Mouse (Mus musculus) heart, embryonic 15.5 days (tissue): ENCODE results near the gene Ric3. TPM values are rescaled to one million over a fixed set of nuclear protein-coding genes. Genes with fewer than 3 reads are reported as not detected.

Source experiments
- ATAC-seq: fragments of 200-750 bp; cut with Nextera tagmentation; replicated peaks from 2 replicates; pipeline ENCODE4 v1.8.0; 2017; ENCODE audit warnings: low read depth, moderate TSS enrichment; ENCODE audit not compliant: insufficient number of reproducible peaks, insufficient read depth, low FRiP score
- H3K27ac ChIP-seq: fragments of 300-500 bp; sonication (generic); 2 replicates; pipeline ENCODE4 v1.5.1; 2015; ENCODE audit warnings: mild to moderate bottlenecking, inconsistent platforms
- H3K27me3 ChIP-seq: fragments of 300-500 bp; sonication (generic); 2 replicates; pipeline ENCODE4 v1.6.1; 2015; ENCODE audit warnings: inconsistent platforms
- H3K36me3 ChIP-seq: fragments of 300-500 bp; sonication (generic); 2 replicates; pipeline ENCODE4 v1.6.1; 2015; ENCODE audit warnings: mild to moderate bottlenecking, inconsistent platforms
- H3K4me1 ChIP-seq: fragments of 300-500 bp; sonication (generic); replicated peaks from 2 replicates; pipeline ENCODE4 v1.6.1; 2015; ENCODE audit warnings: inconsistent platforms
- H3K4me2 ChIP-seq: fragments of 300-500 bp; sonication (generic); 2 replicates; pipeline ENCODE4 v1.6.1; 2015; ENCODE audit warnings: inconsistent platforms, mild to moderate bottlenecking, moderate library complexity
- H3K4me3 ChIP-seq: fragments of 300-500 bp; sonication (generic); 2 replicates; pipeline ENCODE4 v1.5.1; 2015; ENCODE audit warnings: mild to moderate bottlenecking, inconsistent platforms
- H3K9ac ChIP-seq: fragments of 300-500 bp; sonication (generic); 2 replicates; pipeline ENCODE4 v1.6.1; 2015; ENCODE audit warnings: mild to moderate bottlenecking, inconsistent platforms
- H3K9me3 ChIP-seq: fragments of 300-500 bp; sonication (generic); replicated peaks from 2 replicates; pipeline ENCODE4 v1.6.1; 2016; ENCODE audit warnings: inconsistent platforms
- WGBS: fragments of 180-500 bp; shearing (Covaris S2); methylation state at CpG from one replicate; pipeline ENCODE4 v1.1.7; 2015; ENCODE audit warnings: mixed read lengths; 5-methylcytosine and 5-hydroxymethylcytosine counted together
- polyA plus RNA-seq: library from polyadenylated mRNA; unstranded; fragments of >200 nt; fragmentation: Nextera tagmentation; extraction: Ambion mirVana; gene quantifications from 2 replicates; pipeline ENCODE4 v1.2.1, GENCODE M21; 2015

Ric3 gene
- polyA plus RNA-seq, 1 experiment from 2014 or later: 0.47 TPM

DNA sequence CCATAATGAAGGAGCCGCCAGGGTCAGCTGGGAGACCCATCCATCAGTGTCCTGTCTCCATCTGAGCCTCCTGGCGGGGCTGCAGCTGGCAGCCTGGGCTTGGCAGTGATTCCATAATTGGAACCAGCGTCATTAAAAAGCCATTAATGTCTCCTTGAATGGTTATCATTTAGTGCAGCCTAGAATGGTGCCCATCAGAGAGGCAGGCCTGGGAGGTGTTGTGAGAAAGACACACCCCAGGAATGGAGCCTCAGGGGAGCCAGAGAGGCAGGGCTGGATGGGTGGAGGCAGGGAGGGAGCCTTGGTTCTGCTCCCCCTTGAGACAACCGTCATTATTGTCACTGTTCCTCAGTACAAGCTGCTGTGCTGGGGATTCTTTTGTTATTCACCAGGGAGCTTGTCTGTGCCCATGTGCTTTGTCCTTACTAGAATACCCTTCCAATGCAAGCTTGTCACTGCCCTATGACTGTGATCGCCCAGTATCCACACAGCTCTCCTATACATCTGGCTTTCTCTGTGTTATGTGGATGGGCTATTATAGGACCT is 66.7 kb downstream of the Ric3 start:
- no peak; the same call in 1 of the 2 replicates for ATAC-seq
- 54% methylated on average over 5 of the region's 5 CpGs for WGBS
- Histone ChIP-seq H3K4me2 (no peak overlapping the region), H3K9ac (no peak overlapping the region), H3K4me1 (no peaks in the 10 kb centered on the region), H3K27ac (no peak overlapping the region), H3K4me3 (no peak overlapping the region), H3K9me3 (no peaks in the 10 kb centered on the region), H3K36me3 (no peaks in the 10 kb centered on the region), H3K27me3 (peaks cover 26% of the 10 kb centered on the region)

DNA sequence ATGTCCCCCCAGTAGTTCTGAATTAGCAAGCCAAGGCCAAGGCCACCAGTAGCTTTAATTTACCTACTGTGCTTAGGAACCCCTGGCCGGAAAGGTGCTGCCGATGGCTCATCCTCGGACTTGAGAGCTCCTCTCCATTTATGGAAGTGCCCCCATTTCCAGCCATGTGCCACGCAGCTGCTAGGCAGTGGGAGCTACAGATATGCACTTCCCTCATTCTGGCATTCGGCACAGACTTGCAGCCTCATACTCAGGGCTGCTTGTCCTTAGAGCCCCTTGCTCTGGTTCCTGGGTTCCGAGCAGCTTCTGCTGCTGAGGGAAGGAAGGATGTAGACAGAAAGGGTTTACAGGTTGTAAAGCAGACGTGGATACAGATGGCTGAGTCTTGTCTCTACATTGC is 68.3 kb downstream of the Ric3 start:
- 54% methylated on average over 7 of the region's 7 CpGs for WGBS
- no peak overlapping the region for H3K4me2 ChIP-seq
- peaks cover 3% of the 10 kb centered on the region for H3K4me1 ChIP-seq
- H3K27me3 ChIP-seq: peaks cover 39% of the 10 kb centered on the region
- H3K27ac ChIP-seq: no peak overlapping the region
- no peaks in the 10 kb centered on the region for H3K36me3 ChIP-seq
- no peaks in the 10 kb centered on the region for H3K9me3 ChIP-seq
- ATAC-seq: no peak
- H3K9ac ChIP-seq: no peak overlapping the region
- no peak overlapping the region for H3K4me3 ChIP-seq

- ATAC-seq: no peak
- H3K4me1 ChIP-seq: peaks cover 3% of the 10 kb centered on the region
- peaks cover 54% of the 10 kb centered on the region for H3K27me3 ChIP-seq
- no peak overlapping the region for H3K9ac ChIP-seq
- H3K36me3 ChIP-seq: no peaks in the 10 kb centered on the region
- no peak overlapping the region for H3K27ac ChIP-seq
- no peak overlapping the region for H3K4me3 ChIP-seq
- 32% methylated on average over 4 of the region's 4 CpGs for WGBS
- H3K4me2 ChIP-seq: no peak overlapping the region
- no peaks in the 10 kb centered on the region for H3K9me3 ChIP-seq
Observed at GRCm38 (mm10) chr7:109012998-109013625, 70.0 kb downstream of the Ric3 start.

GRCm38 (mm10) chr7:109012575-109012974 is 70.6 kb downstream of the Ric3 start:
- Histone ChIP-seq H3K27me3 (peaks cover 59% of the 10 kb centered on the region), H3K4me2 (no peak overlapping the region), H3K4me1 (peaks cover 3% of the 10 kb centered on the region), H3K27ac (no peak overlapping the region), H3K36me3 (no peaks in the 10 kb centered on the region), H3K9ac (no peak overlapping the region), H3K4me3 (no peak overlapping the region), H3K9me3 (no peaks in the 10 kb centered on the region)
- no peak for ATAC-seq
- 83% methylated on average over 1 of the region's 1 CpGs for WGBS

- H3K4me1 ChIP-seq: peaks cover 3% of the 10 kb centered on the region
- no peak overlapping the region for H3K27ac ChIP-seq
- H3K4me2 ChIP-seq: peak overlapping the region; percentile 76
- H3K9me3 ChIP-seq: no peaks in the 10 kb centered on the region
- H3K36me3 ChIP-seq: no peaks in the 10 kb centered on the region
- no peak for ATAC-seq
- WGBS: 55% methylated on average over 8 of the region's 8 CpGs
- H3K27me3 ChIP-seq: peaks cover 68% of the 10 kb centered on the region
- no peak overlapping the region for H3K9ac ChIP-seq
- H3K4me3 ChIP-seq: peak overlapping the region; percentile 52
Observed at GRCm38 (mm10) chr7:109011596-109012180, 71.4 kb downstream of the Ric3 start.

DNA sequence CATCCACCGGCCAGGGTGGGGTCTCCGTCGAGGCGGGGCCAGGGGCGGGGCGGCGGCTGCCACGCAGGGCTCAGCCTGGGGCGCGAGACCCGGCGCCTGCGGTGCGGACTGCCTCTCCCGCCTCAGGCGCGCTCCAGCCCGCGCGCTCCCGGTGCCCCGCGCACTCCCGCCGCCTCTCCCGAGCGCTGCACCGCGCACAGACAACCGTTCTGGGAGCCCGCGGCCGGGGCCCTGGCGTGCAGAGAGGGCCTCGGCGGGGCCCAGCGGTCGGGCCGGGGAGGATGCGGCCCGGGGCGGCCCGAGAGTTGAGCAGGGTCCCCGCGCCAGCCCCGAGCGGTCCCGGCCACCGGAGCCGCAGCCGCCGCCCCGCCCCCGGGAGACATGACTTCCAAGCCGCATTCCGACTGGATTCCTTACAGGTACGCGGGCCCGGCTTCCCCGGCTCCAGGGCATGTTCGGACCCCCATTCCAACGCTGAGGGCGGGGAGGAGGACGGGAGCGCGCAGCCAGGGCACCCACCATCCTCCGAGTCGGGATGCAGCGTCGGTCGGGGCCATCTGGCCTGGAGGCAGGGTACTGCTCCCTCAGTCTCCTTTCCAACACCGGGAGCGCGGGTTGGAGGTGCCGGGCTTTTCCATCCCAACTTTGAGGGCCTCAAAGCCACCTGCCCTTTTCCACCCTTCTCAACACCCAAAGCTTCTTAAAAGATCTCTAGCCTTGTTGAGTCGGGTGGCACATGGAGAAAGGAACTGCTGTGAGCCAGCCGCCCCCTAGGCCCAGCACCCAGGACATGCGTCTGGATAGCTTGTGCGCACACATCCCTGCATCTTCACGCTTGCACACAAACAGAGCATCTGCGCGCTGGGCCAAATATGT is 72.2 kb downstream of the Ric3 start:
- peaks cover 68% of the 10 kb centered on the region for H3K27me3 ChIP-seq
- 1% methylated on average over 80 of the region's 82 CpGs for WGBS
- peak overlapping the region; percentile 52 for H3K4me3 ChIP-seq
- H3K4me1 ChIP-seq: peaks cover 3% of the 10 kb centered on the region
- H3K9ac ChIP-seq: peak overlapping the region; percentile 38
- peak overlapping the region; percentile 76 for H3K4me2 ChIP-seq
- peak; percentile 45; the same call in 1 of the 2 replicates for ATAC-seq
- no peak overlapping the region for H3K27ac ChIP-seq
- H3K36me3 ChIP-seq: no peaks in the 10 kb centered on the region
- no peaks in the 10 kb centered on the region for H3K9me3 ChIP-seq

- no peaks in the 10 kb centered on the region for H3K9me3 ChIP-seq
- no peak overlapping the region for H3K9ac ChIP-seq
- peaks cover 3% of the 10 kb centered on the region for H3K4me1 ChIP-seq
- H3K36me3 ChIP-seq: no peaks in the 10 kb centered on the region
- WGBS: 79% methylated on average over 1 of the region's 1 CpGs
- no peak overlapping the region for H3K4me3 ChIP-seq
- no peak for ATAC-seq
- H3K27me3 ChIP-seq: peaks cover 65% of the 10 kb centered on the region
- no peak overlapping the region for H3K27ac ChIP-seq
- H3K4me2 ChIP-seq: no peak overlapping the region
Observed at GRCm38 (mm10) chr7:109009260-109009659, 73.9 kb downstream of the Ric3 start.

DNA sequence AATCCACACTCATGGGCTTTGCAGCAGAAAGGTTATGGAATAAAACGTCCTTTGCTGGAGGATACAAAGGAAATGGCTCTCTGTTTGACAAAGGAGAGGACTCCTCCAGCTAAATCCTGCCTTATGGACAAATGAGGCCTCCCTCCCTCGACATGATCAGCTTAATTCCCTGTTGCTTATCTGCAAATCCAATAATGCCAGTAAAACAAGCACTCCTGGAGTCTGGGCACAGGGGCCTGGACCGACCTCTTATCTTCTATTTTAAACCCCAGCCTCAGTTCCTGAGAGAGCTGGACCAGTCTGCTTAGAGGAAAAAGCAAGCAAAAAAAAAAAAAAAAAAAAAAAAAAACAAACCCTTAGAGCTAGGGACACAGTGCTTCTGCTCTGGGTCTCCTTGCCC is 79.5 kb downstream of the Ric3 start:
- Histone ChIP-seq H3K4me1 (no peaks in the 10 kb centered on the region), H3K4me2 (no peak overlapping the region), H3K36me3 (no peaks in the 10 kb centered on the region), H3K27ac (no peak overlapping the region), H3K27me3 (peaks cover 17% of the 10 kb centered on the region), H3K4me3 (no peak overlapping the region), H3K9me3 (no peaks in the 10 kb centered on the region), H3K9ac (no peak overlapping the region)
- WGBS: 17% methylated on average over 3 of the region's 3 CpGs
- no peak for ATAC-seq

DNA sequence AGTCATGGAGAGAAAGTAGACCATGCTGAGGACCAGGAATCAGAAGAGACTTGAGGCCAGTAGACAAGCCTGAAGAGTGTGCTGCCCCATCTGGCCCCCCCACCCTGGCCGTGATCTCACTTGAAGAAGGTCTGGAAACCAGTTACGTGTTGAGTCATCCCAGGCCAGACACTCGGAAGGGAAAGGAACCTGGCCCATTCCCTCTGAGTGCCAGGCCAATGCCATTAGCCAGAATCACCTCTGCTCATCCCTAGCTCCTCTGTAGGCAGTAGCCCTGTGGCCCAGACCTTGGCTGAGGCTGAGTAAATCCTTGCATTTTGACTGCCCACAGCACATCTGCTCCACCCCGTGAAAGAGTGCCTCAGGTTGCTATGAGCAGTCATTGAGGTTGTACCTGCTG is 81.2 kb downstream of the Ric3 start:
- Histone ChIP-seq H3K4me3 (no peak overlapping the region), H3K4me1 (no peaks in the 10 kb centered on the region), H3K27ac (no peak overlapping the region), H3K4me2 (no peak overlapping the region), H3K9me3 (no peaks in the 10 kb centered on the region), H3K27me3 (0 out of 2 replicates have a peak, but pooled peaks cover 2% of the 10 kb centered on the region), H3K9ac (no peak overlapping the region), H3K36me3 (no peaks in the 10 kb centered on the region)
- 63% methylated on average over 4 of the region's 4 CpGs for WGBS
- no peak for ATAC-seq

DNA sequence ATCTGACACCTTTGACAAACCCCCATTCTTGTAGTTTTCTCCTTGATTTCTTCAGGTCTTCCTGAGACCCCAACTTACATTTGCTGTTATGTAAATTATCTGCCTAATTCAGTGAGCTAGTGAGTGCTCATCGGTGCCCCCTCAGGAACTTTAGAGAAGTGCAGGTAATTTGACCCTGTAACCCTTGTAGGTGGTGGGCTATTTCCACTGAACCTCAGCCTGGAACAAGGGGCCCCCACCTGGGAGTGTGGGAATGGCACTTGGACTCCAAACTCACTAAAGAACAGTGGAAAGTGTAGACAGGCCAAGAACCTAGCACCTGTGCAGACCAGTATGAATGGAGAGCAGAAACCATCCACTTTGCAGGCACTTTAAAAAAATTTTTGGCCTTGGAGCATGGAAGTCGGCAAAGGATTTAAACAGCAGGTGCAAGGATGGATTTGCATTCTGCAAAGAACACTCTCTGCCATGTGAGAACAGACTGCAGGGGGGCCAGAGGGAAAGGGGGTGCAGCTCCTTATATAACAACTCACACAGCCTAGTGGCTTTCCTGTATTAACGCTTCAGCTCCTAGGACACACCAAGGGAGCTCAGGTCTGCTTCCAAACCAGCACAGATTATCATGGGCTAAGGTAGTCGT is 82.7 kb downstream of the Ric3 start:
- Histone ChIP-seq H3K4me3 (no peak overlapping the region), H3K36me3 (no peaks in the 10 kb centered on the region), H3K27ac (no peak overlapping the region), H3K4me2 (no peak overlapping the region), H3K9ac (no peak overlapping the region), H3K9me3 (no peaks in the 10 kb centered on the region), H3K27me3 (no peaks in the 10 kb centered on the region), H3K4me1 (no peaks in the 10 kb centered on the region)
- 45% methylated on average over 4 of the region's 4 CpGs for WGBS
- ATAC-seq: no peak

GRCm38 (mm10) chr7:108996156-108996555 is 87.0 kb downstream of the Ric3 start:
- H3K4me1 ChIP-seq: peaks cover 3% of the 10 kb centered on the region; the same call in 1 of the 2 replicates
- WGBS: 58% methylated on average over 6 of the region's 6 CpGs
- ATAC-seq: no peak
- H3K27ac ChIP-seq: no peak overlapping the region
- no peaks in the 10 kb centered on the region for H3K36me3 ChIP-seq
- no peak overlapping the region for H3K4me2 ChIP-seq
- H3K4me3 ChIP-seq: no peak overlapping the region
- no peak overlapping the region for H3K9ac ChIP-seq
- no peaks in the 10 kb centered on the region for H3K9me3 ChIP-seq
- no peaks in the 10 kb centered on the region for H3K27me3 ChIP-seq
